Comparison of ENCODE assay signal across 9 mouse cellular contexts in genomic region chr6:125084424-125084823, GRCm38 (mm10). TPM values are rescaled to one million over a fixed set of nuclear protein-coding genes. Genes with fewer than 3 reads are reported as not detected.
DNase-seq lines count a peak whose midpoint lies in the region; ATAC-seq and TF ChIP-seq lines count a peak whose summit lies in the region.
"Had no signal": no experiment of that assay in that cellular context is flagged by ENCODE, and none has a peak within 500 bp of the region (broad histone marks: within the 10 kb centered on the region; RNA-seq: fewer than 3 reads in every experiment).

No protein-coding gene starts in this region.

- ATAC-seq in midbrain, embryonic 16.5 days, result no peak
- ATAC-seq in stomach, postnatal 0 days (ENCODE audit: low FRiP score, low TSS enrichment), result peak; percentile 8; the same call in 1 of the 2 replicates

- TF ChIP-seq CTCF in stomach, postnatal 0 days (IDR thresholded peaks at IDR 0.05; ENCODE audit: low read depth), result peak; percentile 92

- WGBS in midbrain, embryonic 10.5 days, result 9% methylated on average over 4 of the region's 4 CpGs
- WGBS in midbrain, embryonic 16.5 days, result 8% methylated on average over 4 of the region's 4 CpGs
- WGBS in embryonic facial prominence, embryonic 10.5 days, result 5% methylated on average over 4 of the region's 4 CpGs
- WGBS in stomach, postnatal 0 days, result under 1% methylated on average over 4 of the region's 4 CpGs

- H3K9me3 ChIP-seq in midbrain, embryonic 10.5 days (replicated peaks), result no peaks in the 10 kb centered on the region
- H3K9me3 ChIP-seq in midbrain, embryonic 16.5 days (replicated peaks; ENCODE audit: control insufficient read depth, low read length, poor library complexity, severe bottlenecking), result no peaks in the 10 kb centered on the region
- no peaks in the 10 kb centered on the region for H3K9me3 ChIP-seq in embryonic facial prominence, embryonic 10.5 days
- no peaks in the 10 kb centered on the region for H3K9me3 ChIP-seq in stomach, postnatal 0 days (ENCODE audit: control insufficient read depth, low read length)

- DNase-seq in midbrain, embryonic 10.5 days (ENCODE audit: low spot score), result peak; percentile 65
- DNase-seq in R1 (ENCODE audit: low read depth, low spot score), result peak; percentile 84
- DNase-seq in embryonic facial prominence, embryonic 10.5 days (ENCODE audit: low spot score), result peak; percentile 71
- peak; percentile 74 to 80 for DNase-seq in heart, postnatal 10 days
- DNase-seq in layer of hippocampus, adult 9-10 months (ENCODE audit: low spot score), result peak; percentile 72
- DNase-seq in lung, postnatal 36 days, result peak; percentile 83
- DNase-seq in stomach, postnatal 0 days (ENCODE audit: low spot score), result peak; percentile 61

- no peak overlapping the region for H3K9ac ChIP-seq in midbrain, embryonic 16.5 days (ENCODE audit: low read depth, low read length)
- H3K9ac ChIP-seq in stomach, postnatal 0 days (ENCODE audit: low read length), result no peak overlapping the region

- H3K4me3 ChIP-seq in midbrain, embryonic 10.5 days, result no peak overlapping the region
- no peak overlapping the region for H3K4me3 ChIP-seq in midbrain, embryonic 16.5 days (ENCODE audit: low read depth, low read length)
- H3K4me3 ChIP-seq in embryonic facial prominence, embryonic 10.5 days, result no peak overlapping the region
- H3K4me3 ChIP-seq in stomach, postnatal 0 days (ENCODE audit: low read depth, low read length), result no peak overlapping the region
- H3K4me3 ChIP-seq: erythroblast, embryonic 14.5 days had no signal

- H3K36me3 ChIP-seq in midbrain, embryonic 10.5 days, result no peaks in the 10 kb centered on the region
- no peaks in the 10 kb centered on the region for H3K36me3 ChIP-seq in midbrain, embryonic 16.5 days (ENCODE audit: control insufficient read depth, insufficient read depth, low read length)
- H3K36me3 ChIP-seq in embryonic facial prominence, embryonic 10.5 days (replicated peaks), result no peaks in the 10 kb centered on the region
- no peaks in the 10 kb centered on the region for H3K36me3 ChIP-seq in stomach, postnatal 0 days (ENCODE audit: control insufficient read depth, insufficient read depth, low read length)

- peak overlapping the region; percentile 39; the same call in 1 of the 2 replicates for H3K27ac ChIP-seq in midbrain, embryonic 10.5 days (replicated peaks)
- no peak overlapping the region for H3K27ac ChIP-seq in midbrain, embryonic 16.5 days (ENCODE audit: low read length)
- 0 out of 2 replicates have a peak overlapping the region, but pooled peaks have one; percentile 0 for H3K27ac ChIP-seq in embryonic facial prominence, embryonic 10.5 days (replicated peaks)
- H3K27ac ChIP-seq in stomach, postnatal 0 days (replicated peaks), result no peak overlapping the region

- no peak for TF ChIP-seq EP300 in stomach, postnatal 0 days (optimal IDR thresholded peaks at IDR 0.05)

- H3K4me1 ChIP-seq in midbrain, embryonic 10.5 days, result peaks cover 44% of the 10 kb centered on the region
- H3K4me1 ChIP-seq in midbrain, embryonic 16.5 days (ENCODE audit: control insufficient read depth, insufficient read depth, low read length), result peaks cover 13% of the 10 kb centered on the region
- peaks cover 39% of the 10 kb centered on the region for H3K4me1 ChIP-seq in embryonic facial prominence, embryonic 10.5 days
- H3K4me1 ChIP-seq in stomach, postnatal 0 days (replicated peaks; ENCODE audit: control insufficient read depth, insufficient read depth), result peaks cover 4% of the 10 kb centered on the region; the same call in 1 of the 2 replicates

- peaks cover 28% of the 10 kb centered on the region for H3K27me3 ChIP-seq in midbrain, embryonic 10.5 days (ENCODE audit: low read depth, poor library complexity, severe bottlenecking)
- H3K27me3 ChIP-seq in midbrain, embryonic 16.5 days (ENCODE audit: control insufficient read depth, insufficient read depth, low read depth, low read length), result no peaks in the 10 kb centered on the region
- peaks cover 24% of the 10 kb centered on the region for H3K27me3 ChIP-seq in embryonic facial prominence, embryonic 10.5 days (replicated peaks; ENCODE audit: low read depth, poor library complexity, severe bottlenecking)
- H3K27me3 ChIP-seq in stomach, postnatal 0 days (ENCODE audit: control insufficient read depth, insufficient read depth, low read length), result no peaks in the 10 kb centered on the region

- no peak overlapping the region for H3K4me2 ChIP-seq in midbrain, embryonic 16.5 days (ENCODE audit: low read length)
- no peak overlapping the region for H3K4me2 ChIP-seq in stomach, postnatal 0 days (replicated peaks; ENCODE audit: low read depth)

- intact Hi-C loops in heart, postnatal 10 days (cut with DNase I), result loop anchor here (1.0 kb wide), 1 partner anchor 180 kb away; no protein-coding TSS in a partner anchor

RNA-seq across cellular contexts. Expression of gene Chd4, which starts 11.4 kb away (rescaled TPM):
- polyA plus RNA-seq in midbrain, embryonic 10.5 days (2016; fragmentation: Nextera tagmentation; extraction: Ambion mirVana), result 90.7 and 103 TPM in 2 replicates
- polyA plus RNA-seq in midbrain, embryonic 16.5 days (2015; fragmentation: Nextera tagmentation; extraction: Ambion mirVana), result 59.7 and 74.3 TPM in 2 replicates
- 102 and 105 TPM in 2 replicates for polyA plus RNA-seq in embryonic facial prominence, embryonic 10.5 days (2016; fragmentation: Nextera tagmentation; extraction: Ambion mirVana)
- total RNA-seq in heart, postnatal 10 days (2021), result 100 to 1,000 TPM; 170 to 183 TPM
- 28.1 and 36.6 TPM in 2 replicates for polyA plus RNA-seq in stomach, postnatal 0 days (2015; fragmentation: Nextera tagmentation; extraction: Ambion mirVana)

RNA-seq across cellular contexts. Expression of gene Lpar5, which starts 16.7 kb away (rescaled TPM):
- polyA plus RNA-seq in midbrain, embryonic 10.5 days (2016; fragmentation: Nextera tagmentation; extraction: Ambion mirVana), result 0.16 and 0.19 TPM in 2 replicates
- 0.45 and 0.60 TPM in 2 replicates for polyA plus RNA-seq in midbrain, embryonic 16.5 days (2015; fragmentation: Nextera tagmentation; extraction: Ambion mirVana)
- 0.10 and 0.21 TPM in 2 replicates for polyA plus RNA-seq in embryonic facial prominence, embryonic 10.5 days (2016; fragmentation: Nextera tagmentation; extraction: Ambion mirVana)
- total RNA-seq in heart, postnatal 10 days (2021), result under 1 TPM; 0.37 to 0.53 TPM
- 6.4 and 7.0 TPM in 2 replicates for polyA plus RNA-seq in stomach, postnatal 0 days (2015; fragmentation: Nextera tagmentation; extraction: Ambion mirVana)

RNA-seq across cellular contexts. Expression of gene Acrbp, which starts 34.9 kb away (rescaled TPM):
- 10.1 and 14.2 TPM in 2 replicates for polyA plus RNA-seq in midbrain, embryonic 10.5 days (2016; fragmentation: Nextera tagmentation; extraction: Ambion mirVana)
- 18.0 and 18.3 TPM in 2 replicates for polyA plus RNA-seq in midbrain, embryonic 16.5 days (2015; fragmentation: Nextera tagmentation; extraction: Ambion mirVana)
- 15.9 and 17.8 TPM in 2 replicates for polyA plus RNA-seq in embryonic facial prominence, embryonic 10.5 days (2016; fragmentation: Nextera tagmentation; extraction: Ambion mirVana)
- total RNA-seq in heart, postnatal 10 days (2021), result 1 to 10 TPM; 2.1 to 2.8 TPM
- 2.5 and 2.6 TPM in 2 replicates for polyA plus RNA-seq in stomach, postnatal 0 days (2015; fragmentation: Nextera tagmentation; extraction: Ambion mirVana)

RNA-seq across cellular contexts. Expression of gene Ing4, which starts 44.9 kb away (rescaled TPM):
- 121 and 149 TPM in 2 replicates for polyA plus RNA-seq in midbrain, embryonic 10.5 days (2016; fragmentation: Nextera tagmentation; extraction: Ambion mirVana)
- 141 and 155 TPM in 2 replicates for polyA plus RNA-seq in midbrain, embryonic 16.5 days (2015; fragmentation: Nextera tagmentation; extraction: Ambion mirVana)
- polyA plus RNA-seq in embryonic facial prominence, embryonic 10.5 days (2016; fragmentation: Nextera tagmentation; extraction: Ambion mirVana), result 125 and 137 TPM in 2 replicates
- 10 to 100 TPM; 41.8 to 47.3 TPM for total RNA-seq in heart, postnatal 10 days (2021)
- polyA plus RNA-seq in stomach, postnatal 0 days (2015; fragmentation: Nextera tagmentation; extraction: Ambion mirVana), result 72.5 and 77.4 TPM in 2 replicates

RNA-seq across cellular contexts. Expression of gene Nop2, which starts 47.3 kb away (rescaled TPM):
- 72.6 and 86.4 TPM in 2 replicates for polyA plus RNA-seq in midbrain, embryonic 10.5 days (2016; fragmentation: Nextera tagmentation; extraction: Ambion mirVana)
- polyA plus RNA-seq in midbrain, embryonic 16.5 days (2015; fragmentation: Nextera tagmentation; extraction: Ambion mirVana), result 49.2 and 49.3 TPM in 2 replicates
- 94.1 and 99.4 TPM in 2 replicates for polyA plus RNA-seq in embryonic facial prominence, embryonic 10.5 days (2016; fragmentation: Nextera tagmentation; extraction: Ambion mirVana)
- 10 to 100 TPM; 23.7 to 25.3 TPM for total RNA-seq in heart, postnatal 10 days (2021)
- polyA plus RNA-seq in stomach, postnatal 0 days (2015; fragmentation: Nextera tagmentation; extraction: Ambion mirVana), result 25.0 and 26.6 TPM in 2 replicates

Comparison
In these comparisons a context has a peak if more than half of its experiments do, and no peak if none do; other contexts are left out.
1. H3K27ac ChIP-seq: peak in midbrain, embryonic 10.5 days (single experiment) and embryonic facial prominence, embryonic 10.5 days (single experiment); none in midbrain, embryonic 16.5 days (single experiment) and stomach, postnatal 0 days (single experiment).
2. Peak in every context shown above with its lines, with median percentiles within 50 percentile points of each other: DNase-seq.